Mouse (Mus musculus) hindbrain, embryonic 10.5 days (tissue): Measurements from ENCODE around the gene Pip5kl1. TPM values are rescaled to one million over a fixed set of nuclear protein-coding genes. Genes with fewer than 3 reads are reported as not detected.

Experiments used
- DNase-seq: peaks from one replicate; pipeline ENCODE4 v3.0.0-alpha.2; 2017; ENCODE audit warnings: low spot score
- H3K27ac ChIP-seq: fragments of 300-500 bp; sonication (generic); 2 replicates; pipeline ENCODE4 v1.5.1; 2016; ENCODE audit warnings: mild to moderate bottlenecking, moderate library complexity
- H3K27me3 ChIP-seq: fragments of 300-500 bp; sonication (generic); 2 replicates; pipeline ENCODE4 v1.6.1; 2016; ENCODE audit warnings: mild to moderate bottlenecking; ENCODE audit not compliant: poor library complexity, insufficient read depth, severe bottlenecking
- H3K36me3 ChIP-seq: fragments of 300-500 bp; sonication (generic); 2 replicates; pipeline ENCODE4 v1.6.1; 2016; ENCODE audit warnings: mild to moderate bottlenecking, moderate library complexity
- H3K4me1 ChIP-seq: fragments of 300-500 bp; sonication (generic); replicated peaks from 2 replicates; pipeline ENCODE4 v1.6.1; 2016; ENCODE audit warnings: mild to moderate bottlenecking
- H3K4me3 ChIP-seq: fragments of 300-500 bp; sonication (generic); 2 replicates; pipeline ENCODE4 v1.5.1; 2016; ENCODE audit warnings: mild to moderate bottlenecking, moderate library complexity
- H3K9me3 ChIP-seq: fragments of 300-500 bp; sonication (generic); 2 replicates; pipeline ENCODE4 v1.6.1; 2016; ENCODE audit warnings: mild to moderate bottlenecking, moderate library complexity
- WGBS: fragments of 180-500 bp; shearing (Covaris S2); methylation state at CpG from one replicate; pipeline ENCODE4 v1.1.7; 2016; 5-methylcytosine and 5-hydroxymethylcytosine counted together
- polyA plus RNA-seq: library from polyadenylated mRNA; unstranded; fragments of >200 nt; fragmentation: Nextera tagmentation; extraction: Ambion mirVana; gene quantifications from 2 replicates; pipeline ENCODE4 v1.2.1, GENCODE M21; 2016

Gene Pip5kl1
- 1.6 and 2.5 TPM in 2 replicates for polyA plus RNA-seq

GRCm38 (mm10) chr2:32574497-32574896, at the start of gene Pip5kl1:
Gene Pip5kl1 (plus strand): TSS chr2:32574797.
- H3K27me3 ChIP-seq = peaks cover 38% of the 10 kb centered on the region
- 82% methylated on average over 6 of the region's 6 CpGs for WGBS
- H3K27ac ChIP-seq = peak within 1 kb of the TSS; percentile 64; the same call in 1 of the 2 replicates
- H3K9me3 ChIP-seq = no peaks in the 10 kb centered on the region
- H3K4me1 ChIP-seq = peaks cover 32% of the 10 kb centered on the region
- H3K36me3 ChIP-seq = peaks cover 9% of the 10 kb centered on the region
- H3K4me3 ChIP-seq = peak within 1 kb of the TSS; percentile 59
- no peak for DNase-seq

GRCm38 (mm10) chr2:32525816-32526215, 48.8 kb upstream of the Pip5kl1 start:
- no peak overlapping the region for H3K27ac ChIP-seq
- peaks cover 7% of the 10 kb centered on the region for H3K4me1 ChIP-seq
- no peak for DNase-seq
- H3K27me3 ChIP-seq = no peaks in the 10 kb centered on the region
- no peak overlapping the region for H3K4me3 ChIP-seq
- 86% methylated on average over 12 of the region's 12 CpGs for WGBS
- no peaks in the 10 kb centered on the region for H3K36me3 ChIP-seq
- H3K9me3 ChIP-seq = no peaks in the 10 kb centered on the region

GRCm38 (mm10) chr2:32527468-32527966, 47.1 kb upstream of the Pip5kl1 start:
- peaks cover 11% of the 10 kb centered on the region for H3K4me1 ChIP-seq
- H3K27ac ChIP-seq = no peak overlapping the region
- H3K4me3 ChIP-seq = no peak overlapping the region
- WGBS = 70% methylated on average over 14 of the region's 14 CpGs
- DNase-seq = no peak
- H3K9me3 ChIP-seq = no peaks in the 10 kb centered on the region
- no peaks in the 10 kb centered on the region for H3K27me3 ChIP-seq
- no peaks in the 10 kb centered on the region for H3K36me3 ChIP-seq

GRCm38 (mm10) chr2:32528326-32528725, 46.3 kb upstream of the Pip5kl1 start:
- no peaks in the 10 kb centered on the region for H3K36me3 ChIP-seq
- WGBS = 100% methylated on average over 1 of the region's 1 CpGs
- DNase-seq = no peak

GRCm38 (mm10) chr2:32530479-32530878, 44.1 kb upstream of the Pip5kl1 start:
- WGBS = 90% methylated on average over 2 of the region's 2 CpGs
- no peaks in the 10 kb centered on the region for H3K27me3 ChIP-seq
- no peak overlapping the region for H3K4me3 ChIP-seq
- DNase-seq = no peak
- H3K36me3 ChIP-seq = no peaks in the 10 kb centered on the region
- H3K4me1 ChIP-seq = peaks cover 30% of the 10 kb centered on the region
- no peak overlapping the region for H3K27ac ChIP-seq
- H3K9me3 ChIP-seq = no peaks in the 10 kb centered on the region

More at GRCm38 (mm10) chr2:32528326-32528725, 46.3 kb upstream of the Pip5kl1 start:
- H3K27me3 ChIP-seq = no peaks in the 10 kb centered on the region
- peaks cover 14% of the 10 kb centered on the region for H3K4me1 ChIP-seq
- no peak overlapping the region for H3K4me3 ChIP-seq
- H3K9me3 ChIP-seq = no peaks in the 10 kb centered on the region
- no peak overlapping the region for H3K27ac ChIP-seq

- 0 out of 2 replicates have a peak overlapping the region, but pooled peaks have one; percentile 94 for H3K27ac ChIP-seq
- no peaks in the 10 kb centered on the region for H3K36me3 ChIP-seq
- H3K4me3 ChIP-seq = no peak overlapping the region
- H3K4me1 ChIP-seq = peaks cover 53% of the 10 kb centered on the region
- WGBS = 89% methylated on average over 2 of the region's 2 CpGs
- no peaks in the 10 kb centered on the region for H3K27me3 ChIP-seq
- H3K9me3 ChIP-seq = no peaks in the 10 kb centered on the region
- no peak for DNase-seq
Measured at GRCm38 (mm10) chr2:32533163-32533562, 41.4 kb upstream of the Pip5kl1 start.

GRCm38 (mm10) chr2:32534061-32534732, 40.4 kb upstream of the Pip5kl1 start:
- H3K4me1 ChIP-seq = peaks cover 64% of the 10 kb centered on the region

GRCm38 (mm10) chr2:32534733-32535471, 39.7 kb upstream of the Pip5kl1 start, which contains the start of gene Fam102a:
Gene Fam102a (plus strand): TSS chr2:32535332.
- Histone ChIP-seq H3K4me3 (peak within 1 kb of the TSS; percentile 75), H3K9me3 (no peaks in the 10 kb centered on the region), H3K27ac (peak within 1 kb of the TSS; percentile 94), H3K36me3 (no peaks in the 10 kb centered on the region), H3K27me3 (no peaks in the 10 kb centered on the region), H3K4me1 (peaks cover 71% of the 10 kb centered on the region)
- DNase-seq = peak; percentile 100
- under 1% methylated on average over 67 of the region's 67 CpGs for WGBS

More at GRCm38 (mm10) chr2:32534061-32534732, 40.4 kb upstream of the Pip5kl1 start:
- Histone ChIP-seq H3K27ac (peak overlapping the region; percentile 94), H3K36me3 (no peaks in the 10 kb centered on the region), H3K27me3 (no peaks in the 10 kb centered on the region), H3K4me3 (peak overlapping the region; percentile 75), H3K9me3 (no peaks in the 10 kb centered on the region)
- DNase-seq = peak; percentile 70
- 12% methylated on average over 13 of the region's 13 CpGs for WGBS

GRCm38 (mm10) chr2:32535501-32535991, 39.1 kb upstream of the Pip5kl1 start:
- Histone ChIP-seq H3K27ac (peak overlapping the region; percentile 94), H3K9me3 (no peaks in the 10 kb centered on the region), H3K4me1 (peaks cover 77% of the 10 kb centered on the region), H3K4me3 (peak overlapping the region; percentile 75), H3K27me3 (no peaks in the 10 kb centered on the region), H3K36me3 (no peaks in the 10 kb centered on the region)
- under 1% methylated on average over 56 of the region's 56 CpGs for WGBS
- DNase-seq = no peak

GRCm38 (mm10) chr2:32536086-32536633, 38.4 kb upstream of the Pip5kl1 start:
- Histone ChIP-seq H3K9me3 (no peaks in the 10 kb centered on the region), H3K4me1 (peaks cover 83% of the 10 kb centered on the region), H3K27ac (peak overlapping the region; percentile 94), H3K36me3 (no peaks in the 10 kb centered on the region), H3K27me3 (no peaks in the 10 kb centered on the region), H3K4me3 (peak overlapping the region; percentile 75)
- peak; percentile 29 for DNase-seq
- 1% methylated on average over 14 of the region's 14 CpGs for WGBS

- Histone ChIP-seq H3K27ac (peak overlapping the region; percentile 94), H3K4me1 (peaks cover 88% of the 10 kb centered on the region), H3K27me3 (no peaks in the 10 kb centered on the region)
Measured at GRCm38 (mm10) chr2:32536634-32537359, 37.8 kb upstream of the Pip5kl1 start.

GRCm38 (mm10) chr2:32537360-32537905, 37.2 kb upstream of the Pip5kl1 start:
- 14% methylated on average over 9 of the region's 9 CpGs for WGBS
- peak overlapping the region; percentile 75 for H3K4me3 ChIP-seq
- H3K27me3 ChIP-seq = no peaks in the 10 kb centered on the region
- peak overlapping the region; percentile 94 for H3K27ac ChIP-seq
- H3K36me3 ChIP-seq = no peaks in the 10 kb centered on the region
- DNase-seq = peak; percentile 36
- peaks cover 87% of the 10 kb centered on the region for H3K4me1 ChIP-seq
- H3K9me3 ChIP-seq = no peaks in the 10 kb centered on the region

More at GRCm38 (mm10) chr2:32536634-32537359, 37.8 kb upstream of the Pip5kl1 start:
- WGBS = 4% methylated on average over 11 of the region's 11 CpGs
- DNase-seq = peak; percentile 53
- Histone ChIP-seq H3K4me3 (peak overlapping the region; percentile 75), H3K36me3 (no peaks in the 10 kb centered on the region), H3K9me3 (no peaks in the 10 kb centered on the region)
